Mouse (Mus musculus): ENCODE measurements around the gene Psg16. TPM values are rescaled to one million over a fixed set of nuclear protein-coding genes. Genes with fewer than 3 reads are reported as not detected.

Psg16 gene
- polyA plus RNA-seq, 1 experiment from 2014 or later: 0.11 TPM

GRCm38 (mm10) chr7:17171827-17172226 lies 98.0 kb downstream of the Psg16 start:
- no peak overlapping the region for H3K9ac ChIP-seq (replicated peaks; ENCODE audit: low read length)
- no peak overlapping the region for H3K4me3 ChIP-seq (ENCODE audit: low read depth, low read length)
- H3K4me2 ChIP-seq (ENCODE audit: low read depth, low read length): no peak overlapping the region
- no peak overlapping the region for H3K27ac ChIP-seq (replicated peaks; ENCODE audit: low read depth, low read length)
- WGBS: 86% methylated on average over 4 of the region's 4 CpGs
- no peak for DNase-seq (ENCODE audit: low spot score)
- H3K27me3 ChIP-seq (ENCODE audit: control insufficient read depth, insufficient read depth, low read length): no peaks in the 10 kb centered on the region
- no peak for ATAC-seq (replicated peaks; ENCODE audit: insufficient number of reproducible peaks, low FRiP score, low TSS enrichment, low read depth)
- H3K9me3 ChIP-seq (replicated peaks; ENCODE audit: control insufficient read depth, low read length): no peaks in the 10 kb centered on the region
- H3K36me3 ChIP-seq (replicated peaks; ENCODE audit: control insufficient read depth, insufficient read depth, low read depth, low read length): no peaks in the 10 kb centered on the region
- H3K4me1 ChIP-seq (ENCODE audit: control insufficient read depth, insufficient read depth, low read length): no peaks in the 10 kb centered on the region

Other genes starting within 250 kb of the Psg16 start
- gene Prkd2, start 231.1 kb upstream of the Psg16 start, polyA plus RNA-seq (2014; fragmentation: Nextera tagmentation; extraction: Ambion mirVana): 10.1 and 11.4 TPM in 2 replicates
- gene Dact3, start 198.7 kb upstream of the Psg16 start, polyA plus RNA-seq (2014; fragmentation: Nextera tagmentation; extraction: Ambion mirVana): 11.5 and 12.2 TPM in 2 replicates
- 16.0 and 19.8 TPM in 2 replicates for gene Gng8, start 182.3 kb upstream of the Psg16 start, polyA plus RNA-seq (2014; fragmentation: Nextera tagmentation; extraction: Ambion mirVana)
- 0.87 and 1.1 TPM in 2 replicates for gene Ptgir, start 167.6 kb upstream of the Psg16 start, polyA plus RNA-seq (2014; fragmentation: Nextera tagmentation; extraction: Ambion mirVana)
- gene Calm3, start 149.9 kb upstream of the Psg16 start, polyA plus RNA-seq (2014; fragmentation: Nextera tagmentation; extraction: Ambion mirVana): 227 and 237 TPM in 2 replicates
- gene Pnmal2, start 129.4 kb upstream of the Psg16 start, polyA plus RNA-seq (2014; fragmentation: Nextera tagmentation; extraction: Ambion mirVana): 3.7 and 4.2 TPM in 2 replicates
- gene Pnmal1, start 114.4 kb upstream of the Psg16 start, polyA plus RNA-seq (2014; fragmentation: Nextera tagmentation; extraction: Ambion mirVana): 5.3 and 6.6 TPM in 2 replicates
- 0.52 and 0.63 TPM in 2 replicates for gene Gm42372, start 91.0 kb upstream of the Psg16 start, polyA plus RNA-seq (2014; fragmentation: Nextera tagmentation; extraction: Ambion mirVana)
- 15.9 and 17.1 TPM in 2 replicates for gene Ccdc8, start 81.3 kb upstream of the Psg16 start, polyA plus RNA-seq (2014; fragmentation: Nextera tagmentation; extraction: Ambion mirVana)
- 100 and 102 TPM in 2 replicates for gene Ppp5c, start 46.1 kb upstream of the Psg16 start, polyA plus RNA-seq (2014; fragmentation: Nextera tagmentation; extraction: Ambion mirVana)
- 6.7 TPM in 2 replicates for gene Hif3a, start 11.6 kb upstream of the Psg16 start, polyA plus RNA-seq (2014; fragmentation: Nextera tagmentation; extraction: Ambion mirVana)
- gene Ceacam3, start 76.2 kb downstream of the Psg16 start, polyA plus RNA-seq (2014; fragmentation: Nextera tagmentation; extraction: Ambion mirVana): not detected in 2 replicates
- not detected in 2 replicates for gene Psg29, start 129.4 kb downstream of the Psg16 start, polyA plus RNA-seq (2014; fragmentation: Nextera tagmentation; extraction: Ambion mirVana)